Mouse (Mus musculus) large intestine, adult 2 months (tissue): Measurements from ENCODE around the gene Gm17364. TPM values are rescaled to one million over a fixed set of nuclear protein-coding genes. Genes with fewer than 3 reads are reported as not detected.

ENCODE experiments used
- DNase-seq: peaks from one replicate; pipeline ENCODE4 v3.0.0-alpha.2; 2012; ENCODE audit warnings: low read depth, low spot score
- WGBS: fragments of 180-500 bp; shearing (Covaris S2); methylation state at CpG from one replicate; pipeline ENCODE4 v1.1.7; 2018; 5-methylcytosine and 5-hydroxymethylcytosine counted together
- polyA plus RNA-seq: library from polyadenylated mRNA; depleted of rRNA; stranded (reverse); fragments of >200 nt; gene quantifications from 2 replicates; pipeline ENCODE4 v1.2.3, GENCODE M21; 2012; rRNA removed

Gene Gm17364
- polyA plus RNA-seq, 1 experiment: not detected

GRCm38 (mm10) chr13:41226513-41226912, 47.3 kb downstream of the Gm17364 start:
- DNase-seq: no peak
- WGBS: 26% methylated on average over 5 of the region's 5 CpGs

Other genes with a start within 250 kb of the Gm17364 start
- 0.01 TPM in 1 of 2 replicates, not detected in the other for gene Mak, start 194.3 kb downstream of the Gm17364 start, polyA plus RNA-seq
- not detected in 2 replicates for gene Gcm2, start 162.9 kb downstream of the Gm17364 start, polyA plus RNA-seq
- not detected in 2 replicates for gene Sycp2l, start 159.7 kb downstream of the Gm17364 start, polyA plus RNA-seq
- gene Elovl2, start 53.6 kb downstream of the Gm17364 start, polyA plus RNA-seq: 0.07 and 0.09 TPM in 2 replicates
- gene Smim13, start 24.1 kb downstream of the Gm17364 start, polyA plus RNA-seq: 2.7 and 3.0 TPM in 2 replicates
- gene Nedd9, start 213.4 kb upstream of the Gm17364 start, polyA plus RNA-seq: 13.7 and 27.0 TPM in 2 replicates